Mouse (Mus musculus) forebrain, embryonic 15.5 days (tissue): Measurements from ENCODE around the gene Hist2h2be. TPM values are rescaled to one million over a fixed set of nuclear protein-coding genes. Genes with fewer than 3 reads are reported as not detected.
"Not testable (repeated sequence)": the region's sequence is repeated elsewhere in the genome, so short reads cannot be mapped to it uniquely, and the experiment has no call there.

Source experiments
- ATAC-seq: fragments of 200-750 bp; cut with Nextera tagmentation; replicated peaks from 2 replicates; pipeline ENCODE4 v1.8.0; 2017; ENCODE audit warnings: mild to moderate bottlenecking, moderate TSS enrichment, moderate library complexity
- H3K27ac ChIP-seq: fragments of 300-500 bp; sonication (generic); replicated peaks from 2 replicates; pipeline ENCODE4 v1.5.1; 2015; ENCODE audit warnings: mild to moderate bottlenecking, inconsistent platforms
- H3K27me3 ChIP-seq: fragments of 300-500 bp; sonication (generic); 2 replicates; pipeline ENCODE4 v1.6.1; 2015; ENCODE audit warnings: inconsistent platforms
- H3K36me3 ChIP-seq: fragments of 300-500 bp; sonication (generic); 2 replicates; pipeline ENCODE4 v1.6.1; 2015; ENCODE audit warnings: mild to moderate bottlenecking, inconsistent platforms
- H3K4me1 ChIP-seq: fragments of 300-500 bp; sonication (generic); 2 replicates; pipeline ENCODE4 v1.6.1; 2015; ENCODE audit warnings: inconsistent platforms
- H3K4me2 ChIP-seq: fragments of 300-500 bp; sonication (generic); replicated peaks from 2 replicates; pipeline ENCODE4 v1.6.1; 2015; ENCODE audit warnings: mild to moderate bottlenecking, inconsistent platforms
- H3K4me3 ChIP-seq: fragments of 300-500 bp; sonication (generic); 2 replicates; pipeline ENCODE4 v1.5.1; 2015; ENCODE audit warnings: mild to moderate bottlenecking, inconsistent platforms
- H3K9ac ChIP-seq: fragments of 300-500 bp; sonication (generic); replicated peaks from 2 replicates; pipeline ENCODE4 v1.6.1; 2015; ENCODE audit warnings: mild to moderate bottlenecking, inconsistent platforms
- H3K9me3 ChIP-seq: fragments of 300-500 bp; sonication (generic); 2 replicates; pipeline ENCODE4 v1.6.1; 2016; ENCODE audit warnings: inconsistent platforms
- WGBS: fragments of 180-500 bp; shearing (Covaris S2); methylation state at CpG from one replicate; pipeline ENCODE4 v1.1.7; 2015; ENCODE audit warnings: mixed read lengths; 5-methylcytosine and 5-hydroxymethylcytosine counted together
- polyA plus RNA-seq: library from polyadenylated mRNA; unstranded; fragments of >200 nt; fragmentation: Nextera tagmentation; extraction: Ambion mirVana; gene quantifications from 2 replicates; pipeline ENCODE4 v1.2.1, GENCODE M21; 2015

The Hist2h2be gene
- polyA plus RNA-seq, 1 experiment from 2014 or later: 9.7 TPM

DNA sequence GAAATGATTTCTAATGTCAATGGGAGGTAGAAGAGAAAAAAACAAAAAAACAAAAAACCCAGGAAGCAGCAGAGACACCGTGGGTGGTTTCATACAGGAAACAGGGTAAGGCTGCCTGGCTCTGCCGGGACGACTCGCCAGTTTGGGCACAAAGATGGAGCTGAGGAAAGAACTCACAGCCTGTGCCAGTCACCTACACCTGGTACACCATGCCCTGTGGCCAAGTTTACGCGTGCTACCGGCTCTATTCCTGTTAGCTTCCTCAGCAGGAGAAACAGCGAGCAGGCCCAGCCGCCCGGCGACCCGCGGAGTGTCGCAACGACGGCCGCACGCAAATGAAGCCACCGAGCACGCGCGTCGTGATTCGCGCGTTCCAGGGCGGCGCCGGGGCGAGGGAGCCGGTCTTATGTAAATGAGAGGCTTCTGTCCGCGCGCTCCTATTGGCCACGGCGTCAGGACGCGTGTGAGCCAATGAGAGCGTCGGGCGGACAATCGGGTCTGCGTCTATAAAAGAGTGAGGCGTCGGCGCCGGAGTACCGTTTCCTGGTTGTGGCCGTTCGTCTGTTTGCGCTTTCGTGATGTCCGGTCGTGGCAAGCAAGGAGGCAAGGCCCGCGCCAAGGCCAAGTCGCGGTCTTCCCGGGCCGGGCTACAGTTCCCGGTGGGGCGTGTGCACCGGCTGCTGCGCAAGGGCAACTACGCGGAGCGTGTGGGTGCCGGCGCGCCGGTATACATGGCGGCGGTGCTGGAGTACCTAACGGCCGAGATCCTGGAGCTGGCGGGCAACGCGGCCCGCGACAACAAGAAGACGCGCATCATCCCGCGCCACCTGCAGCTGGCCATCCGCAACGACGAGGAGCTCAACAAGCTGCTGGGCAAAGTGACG lies 24.3 kb downstream of the Hist2h2be start, which contains the start of gene Hist2h2aa1:
Gene Hist2h2aa1, plus strand, starts transcription at position 495 of the 884 bp plus-strand sequence.
- peak; percentile 91 for ATAC-seq
- H3K4me1 ChIP-seq: peaks cover 32% of the 10 kb centered on the region
- H3K4me3 ChIP-seq: peak within 1 kb of the TSS; percentile 44
- peak within 1 kb of the TSS; percentile 94 for H3K27ac ChIP-seq
- not testable (repeated sequence) for H3K36me3 ChIP-seq, H3K27me3 ChIP-seq, H3K9me3 ChIP-seq
- H3K4me2 ChIP-seq: peak within 1 kb of the TSS; percentile 47
- peak within 1 kb of the TSS; percentile 62 for H3K9ac ChIP-seq
- WGBS: 0% methylated on average over 35 of the region's 88 CpGs

DNA sequence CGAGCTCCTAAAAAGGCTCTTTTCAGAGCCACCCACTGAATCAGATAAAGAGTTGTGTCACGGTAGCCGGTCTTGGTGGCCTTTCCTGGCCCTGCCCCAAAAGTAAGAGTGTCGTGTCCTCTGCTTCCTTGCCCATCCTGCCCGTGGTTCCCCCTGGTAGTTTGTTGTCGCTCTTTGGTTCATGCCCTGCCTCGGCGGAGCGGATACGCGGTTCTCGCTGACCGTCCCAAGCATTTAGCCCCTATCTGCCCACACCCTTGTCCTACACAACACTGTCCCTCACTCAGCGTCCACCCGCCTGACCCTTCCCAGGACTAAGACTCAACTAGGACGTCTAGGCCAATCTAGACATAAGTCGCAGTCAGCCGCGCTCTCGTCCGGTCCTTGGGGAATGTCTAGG lies 25.1 kb downstream of the Hist2h2be start:
- H3K4me3 ChIP-seq: peak overlapping the region; percentile 37
- ATAC-seq: peak; percentile 7; the same call in 1 of the 2 replicates
- not testable (repeated sequence) for H3K9me3 ChIP-seq, H3K36me3 ChIP-seq, H3K27me3 ChIP-seq
- peak overlapping the region; percentile 35 for H3K4me2 ChIP-seq
- H3K4me1 ChIP-seq: peaks cover 28% of the 10 kb centered on the region
- 0% methylated on average over 10 of the region's 21 CpGs for WGBS
- H3K27ac ChIP-seq: peak overlapping the region; percentile 71
- H3K9ac ChIP-seq: peak overlapping the region; percentile 38; the same call in 1 of the 2 replicates

DNA sequence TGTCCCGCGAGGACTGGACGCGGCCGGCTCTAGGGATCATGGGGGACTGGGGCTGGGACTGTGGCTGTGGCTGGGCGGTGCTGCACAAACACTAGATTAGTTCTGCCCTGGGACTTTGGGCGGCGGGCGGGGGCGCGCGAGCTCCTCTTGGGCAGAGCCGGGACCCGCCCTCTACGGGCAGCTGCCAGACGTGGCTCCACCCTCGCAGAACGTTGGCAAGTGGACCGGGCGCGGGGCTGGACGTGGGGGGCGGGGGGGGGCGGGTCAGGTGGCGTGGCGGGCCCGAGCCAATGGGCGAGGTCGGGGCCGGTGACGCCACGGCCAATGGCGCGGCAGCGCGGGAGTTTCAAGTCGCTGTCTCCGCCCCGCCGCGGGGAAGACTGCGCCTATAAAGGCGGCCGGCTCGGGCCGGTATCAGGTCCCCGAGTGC lies 25.5 kb downstream of the Hist2h2be start, which contains the start of gene Hist2h3c1:
Gene Hist2h3c1, plus strand, starts transcription at position 259 of the 430 bp plus-strand sequence.
- not testable (repeated sequence) for H3K9me3 ChIP-seq, H3K36me3 ChIP-seq, H3K27me3 ChIP-seq
- H3K4me1 ChIP-seq: peaks cover 25% of the 10 kb centered on the region
- H3K4me2 ChIP-seq: peak within 1 kb of the TSS; percentile 40
- H3K4me3 ChIP-seq: peak within 1 kb of the TSS; percentile 38
- peak within 1 kb of the TSS; percentile 40 for H3K9ac ChIP-seq
- no CpG with 5 or more reads among the region's 47 CpGs for WGBS
- H3K27ac ChIP-seq: peak within 1 kb of the TSS; percentile 71
- peak; percentile 90 for ATAC-seq

DNA sequence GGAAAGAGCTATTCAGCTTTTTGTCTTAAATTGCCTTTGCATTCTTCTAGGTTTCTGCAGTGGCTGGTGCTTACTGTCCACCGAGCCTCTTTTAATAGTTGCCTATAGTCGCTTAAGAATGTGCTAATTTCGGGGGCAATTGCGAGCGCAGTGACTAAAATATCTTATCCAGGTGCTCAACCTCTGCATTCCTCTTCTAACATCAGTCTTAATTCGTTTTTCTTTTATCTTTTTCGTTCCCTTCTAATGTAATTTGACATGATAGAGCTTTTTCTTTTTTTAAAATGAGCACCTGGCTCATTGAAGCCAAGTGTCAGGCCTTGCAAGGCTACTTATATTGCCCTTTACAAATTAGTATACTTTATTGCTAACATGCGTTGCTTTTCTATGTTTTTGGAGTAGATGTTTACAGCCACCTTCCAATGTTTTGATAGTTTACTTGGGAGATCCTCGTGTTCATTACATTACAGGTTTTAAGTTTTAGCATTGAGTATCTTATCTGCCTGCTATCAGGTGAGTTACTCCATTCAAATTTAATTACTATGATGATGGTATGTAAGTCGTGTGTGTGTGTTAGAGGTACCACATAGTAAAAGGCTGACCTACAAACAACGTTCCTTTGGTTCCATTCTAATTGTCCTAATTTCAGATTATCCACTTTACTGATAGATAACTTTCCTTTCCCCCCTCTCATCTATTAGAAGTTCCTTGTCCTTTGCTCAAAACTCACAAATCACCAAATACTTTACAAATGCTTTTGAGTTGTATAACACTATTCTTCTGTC lies 26.6 kb downstream of the Hist2h2be start:
- no peaks in the 10 kb centered on the region for H3K36me3 ChIP-seq
- 2% methylated on average over 11 of the region's 11 CpGs for WGBS
- ATAC-seq: no peak
- no peaks in the 10 kb centered on the region for H3K27me3 ChIP-seq
- H3K9ac ChIP-seq: peak overlapping the region; percentile 40; the same call in 1 of the 2 replicates
- peak overlapping the region; percentile 40 for H3K4me2 ChIP-seq
- H3K9me3 ChIP-seq: no peaks in the 10 kb centered on the region
- H3K27ac ChIP-seq: no peak overlapping the region; the same call in 1 of the 2 replicates
- H3K4me3 ChIP-seq: peak overlapping the region; percentile 38
- H3K4me1 ChIP-seq: peaks cover 25% of the 10 kb centered on the region

DNA sequence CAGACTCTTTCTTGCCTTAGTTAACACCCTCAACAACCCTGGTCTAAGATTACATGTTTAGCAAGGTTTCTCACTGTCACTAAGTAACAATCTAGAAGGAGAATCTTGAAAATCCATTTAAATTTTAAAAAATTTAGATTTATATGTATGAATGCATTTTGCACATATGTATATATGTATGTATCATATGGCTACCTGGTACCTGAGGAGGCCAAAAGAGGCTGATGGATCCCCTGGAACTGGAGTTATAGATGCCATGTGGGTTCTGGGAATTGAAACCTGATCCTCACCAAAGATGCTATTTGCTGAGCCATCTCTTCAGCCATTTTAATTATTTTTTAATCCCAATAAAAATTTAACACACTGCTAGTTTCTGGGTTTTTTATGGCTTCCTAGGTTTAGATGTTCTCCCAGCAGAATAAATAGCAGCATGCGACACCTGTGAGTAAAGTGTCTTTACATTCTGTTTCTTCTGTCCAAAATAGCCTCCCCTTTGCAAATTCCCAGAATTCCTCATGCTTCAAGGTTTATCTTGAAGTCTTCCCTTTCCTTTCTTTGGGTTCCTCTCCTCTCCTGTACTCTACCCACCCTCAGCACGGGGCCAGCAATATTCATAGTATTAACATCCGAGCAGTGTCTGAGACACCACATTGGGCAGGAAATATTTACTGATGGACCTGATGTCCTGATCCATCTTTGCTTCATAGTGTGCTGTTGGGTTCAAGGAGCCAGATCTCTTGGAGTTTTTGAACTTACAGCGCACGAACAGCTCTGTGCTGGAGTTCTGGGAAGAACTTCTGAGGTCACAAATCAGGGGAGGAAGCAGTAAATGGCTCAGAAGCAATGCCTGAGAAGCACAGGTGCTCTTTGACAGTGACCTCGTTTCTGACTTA lies 27.5 kb downstream of the Hist2h2be start:
- Histone ChIP-seq H3K9ac (peak overlapping the region; percentile 40; the same call in 1 of the 2 replicates), H3K4me2 (peak overlapping the region; percentile 40)
- WGBS: 55% methylated on average over 6 of the region's 6 CpGs

DNA sequence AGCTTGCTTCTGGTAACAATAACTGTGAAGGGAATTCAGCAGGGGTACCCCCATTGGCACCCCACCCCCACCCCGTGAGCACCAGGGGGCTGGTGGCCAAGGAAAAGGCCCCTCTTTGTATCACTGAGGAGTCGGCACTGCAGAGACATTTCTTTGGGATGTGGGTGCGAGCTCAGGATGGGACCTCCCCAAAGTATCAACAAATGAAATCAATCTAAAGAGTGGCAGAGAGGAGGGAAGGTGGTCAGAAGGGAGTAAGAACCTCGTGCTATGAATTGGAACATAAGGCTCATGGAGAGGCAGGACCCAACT lies 28.1 kb downstream of the Hist2h2be start:
- Histone ChIP-seq H3K36me3 (no peaks in the 10 kb centered on the region), H3K9me3 (no peaks in the 10 kb centered on the region), H3K4me1 (peaks cover 23% of the 10 kb centered on the region), H3K27ac (no peak overlapping the region), H3K4me2 (peak overlapping the region; percentile 40), H3K27me3 (no peaks in the 10 kb centered on the region), H3K4me3 (no peak overlapping the region), H3K9ac (no peak overlapping the region)
- ATAC-seq: no peak
- 46% methylated on average over 4 of the region's 4 CpGs for WGBS

More for the DNA sequence above, 27.5 kb downstream of the Hist2h2be start:
- Histone ChIP-seq H3K27ac (no peak overlapping the region), H3K9me3 (no peaks in the 10 kb centered on the region), H3K4me1 (peaks cover 25% of the 10 kb centered on the region), H3K27me3 (no peaks in the 10 kb centered on the region), H3K36me3 (no peaks in the 10 kb centered on the region), H3K4me3 (peak overlapping the region; percentile 38; the same call in 1 of the 2 replicates)
- no peak for ATAC-seq

DNA sequence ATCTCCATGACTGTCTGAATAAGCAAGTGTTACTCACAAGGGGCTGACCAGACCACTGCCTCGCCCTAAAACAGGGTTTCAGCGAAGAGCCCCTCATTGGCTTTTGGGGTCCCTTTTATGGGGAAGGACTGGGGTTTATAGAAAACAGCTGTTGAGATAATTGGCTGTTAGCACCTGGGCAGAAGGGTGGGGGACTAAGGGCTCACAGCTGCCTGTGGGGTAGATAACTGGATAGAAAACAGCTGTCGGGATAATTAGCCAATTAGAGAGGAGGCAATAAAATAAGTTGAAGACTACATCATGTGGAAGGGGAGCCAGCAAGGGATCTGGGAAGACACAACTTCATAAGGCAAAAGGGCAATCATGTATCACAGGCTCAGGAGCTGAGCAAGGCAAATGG lies 30.0 kb downstream of the Hist2h2be start:
- no peak for ATAC-seq
- Histone ChIP-seq H3K4me3 (no peak overlapping the region), H3K9ac (no peak overlapping the region), H3K27me3 (no peaks in the 10 kb centered on the region), H3K27ac (no peak overlapping the region), H3K9me3 (no peaks in the 10 kb centered on the region), H3K4me2 (no peak overlapping the region), H3K36me3 (no peaks in the 10 kb centered on the region), H3K4me1 (peaks cover 17% of the 10 kb centered on the region)
- WGBS: 66% methylated on average over 3 of the region's 3 CpGs

DNA sequence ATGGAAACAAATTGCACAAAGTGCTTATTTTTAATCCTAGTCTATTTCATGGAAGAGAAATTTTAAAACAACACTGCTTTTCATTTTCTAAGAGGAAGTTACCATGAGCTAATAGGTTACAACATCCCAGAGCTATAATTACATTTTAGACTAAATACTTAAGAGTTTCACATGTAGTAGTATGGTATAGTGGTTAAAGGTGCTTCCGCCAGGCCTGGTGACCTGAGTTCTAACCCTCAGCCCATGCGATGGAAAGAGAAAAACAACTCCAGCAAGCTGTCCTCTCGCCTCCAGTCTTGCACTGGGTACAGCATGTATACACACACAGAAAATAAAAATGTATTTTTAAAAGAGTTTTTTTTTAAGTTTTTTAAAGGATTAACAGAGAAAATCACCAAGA lies 30.9 kb downstream of the Hist2h2be start:
- ATAC-seq: no peak
- H3K27me3 ChIP-seq: no peaks in the 10 kb centered on the region
- H3K4me1 ChIP-seq: peaks cover 17% of the 10 kb centered on the region
- H3K4me3 ChIP-seq: no peak overlapping the region
- H3K36me3 ChIP-seq: no peaks in the 10 kb centered on the region
- WGBS: 91% methylated on average over 3 of the region's 3 CpGs
- no peak overlapping the region for H3K4me2 ChIP-seq
- no peak overlapping the region for H3K27ac ChIP-seq
- H3K9ac ChIP-seq: no peak overlapping the region
- no peaks in the 10 kb centered on the region for H3K9me3 ChIP-seq

DNA sequence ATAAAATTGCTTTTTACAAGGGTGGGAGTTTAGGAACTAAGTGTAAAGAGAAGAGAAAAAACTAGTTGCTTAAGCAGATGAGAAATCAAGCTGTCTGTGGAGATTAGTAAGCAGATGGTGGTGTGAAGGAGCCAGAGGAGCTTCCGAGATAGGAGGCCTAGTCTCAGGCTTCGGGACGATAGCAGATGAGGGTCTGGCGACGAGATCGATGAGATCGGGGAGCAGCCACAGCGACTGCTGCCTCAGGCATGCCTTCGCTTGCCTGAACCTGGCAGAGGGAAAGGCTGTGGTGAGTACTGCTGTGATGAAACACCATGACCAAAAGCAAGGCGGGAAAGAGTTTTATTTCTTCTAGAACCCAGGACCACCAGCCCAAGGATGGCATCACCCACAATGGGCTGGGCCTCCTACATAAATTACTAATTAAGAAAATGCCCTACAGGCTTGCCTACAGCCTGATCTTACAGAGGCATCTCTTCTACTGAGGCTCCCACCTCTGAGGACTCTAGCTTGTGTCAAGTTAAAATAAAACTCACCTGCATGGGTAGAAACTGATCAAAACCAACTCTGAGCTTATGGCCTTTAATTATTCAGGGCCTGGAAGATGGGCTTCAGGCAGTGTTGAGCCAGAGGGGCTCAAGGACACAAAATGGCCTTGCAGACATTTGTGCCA lies 33.9 kb downstream of the Hist2h2be start:
- 50% methylated on average over 10 of the region's 10 CpGs for WGBS
- ATAC-seq: no peak
- Histone ChIP-seq H3K27me3 (no peaks in the 10 kb centered on the region), H3K27ac (no peak overlapping the region), H3K9ac (no peak overlapping the region), H3K4me2 (no peak overlapping the region), H3K36me3 (no peaks in the 10 kb centered on the region), H3K9me3 (no peaks in the 10 kb centered on the region), H3K4me3 (no peak overlapping the region), H3K4me1 (0 out of 2 replicates have a peak, but pooled peaks cover 3% of the 10 kb centered on the region)

DNA sequence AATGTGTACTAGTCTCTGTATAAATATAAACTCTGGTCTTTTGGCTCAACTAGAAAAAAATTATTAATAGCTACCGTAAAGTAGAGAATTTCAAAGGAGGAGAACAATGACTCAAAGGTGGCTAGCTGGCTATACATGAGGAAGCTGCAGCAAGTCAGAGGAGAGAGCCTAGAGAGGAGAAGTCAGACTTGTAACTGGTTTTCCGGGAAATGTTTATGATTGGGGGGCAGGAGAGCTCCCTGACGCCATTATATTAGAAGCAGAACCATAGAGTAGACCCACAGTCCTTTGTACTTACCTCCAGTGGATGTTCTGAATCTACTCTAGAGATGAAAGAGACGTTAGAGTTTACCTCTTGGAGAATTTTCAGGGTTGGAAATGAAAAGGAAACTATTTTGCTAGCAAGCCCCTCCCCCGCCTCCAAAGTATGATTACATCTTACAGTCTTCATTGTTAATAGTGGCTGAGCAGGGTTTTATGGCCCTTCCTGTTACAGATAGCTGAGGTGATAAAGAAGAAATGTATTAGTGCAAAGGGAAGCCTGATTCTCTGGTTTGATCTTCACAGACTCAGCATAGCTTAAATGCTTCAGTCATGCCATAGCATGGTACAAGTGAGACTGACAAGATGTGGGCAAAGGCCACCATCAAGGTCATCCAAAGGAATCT lies 35.1 kb downstream of the Hist2h2be start:
- no peak overlapping the region for H3K27ac ChIP-seq
- H3K4me2 ChIP-seq: no peak overlapping the region
- WGBS: 87% methylated on average over 5 of the region's 5 CpGs
- no peak overlapping the region for H3K4me3 ChIP-seq
- no peaks in the 10 kb centered on the region for H3K27me3 ChIP-seq
- 0 out of 2 replicates have a peak, but pooled peaks cover 3% of the 10 kb centered on the region for H3K4me1 ChIP-seq
- H3K9ac ChIP-seq: no peak overlapping the region
- no peak for ATAC-seq
- no peaks in the 10 kb centered on the region for H3K9me3 ChIP-seq
- H3K36me3 ChIP-seq: no peaks in the 10 kb centered on the region
